Mouse (Mus musculus) stomach, postnatal 0 days (tissue): ENCODE results near the gene Parp16. TPM values are rescaled to one million over a fixed set of nuclear protein-coding genes. Genes with fewer than 3 reads are reported as not detected.
"Not testable (repeated sequence)": the region's sequence is repeated elsewhere in the genome, so short reads cannot be mapped to it uniquely, and the experiment has no call there.

Experiments used
- ATAC-seq: fragments of 200-750 bp; cut with Nextera tagmentation; 2 replicates; pipeline ENCODE4 v1.8.0; 2017; ENCODE audit not compliant: low FRiP score, low TSS enrichment
- DNase-seq: peaks from one replicate; pipeline ENCODE4 v3.0.0-alpha.2; 2016; ENCODE audit warnings: low spot score
- H3K27ac ChIP-seq: fragments of 300-500 bp; sonication (generic); replicated peaks from 2 replicates; pipeline ENCODE4 v1.5.1; 2014; ENCODE audit warnings: mild to moderate bottlenecking, control low read depth
- H3K27me3 ChIP-seq: fragments of 300-500 bp; sonication (generic); 2 replicates; pipeline ENCODE4 v1.6.1; 2014; ENCODE audit warnings: low read length; ENCODE audit not compliant: control insufficient read depth, insufficient read depth
- H3K36me3 ChIP-seq: fragments of 300-500 bp; sonication (generic); 2 replicates; pipeline ENCODE4 v1.6.1; 2014; ENCODE audit warnings: low read length, mixed read lengths; ENCODE audit not compliant: control insufficient read depth, insufficient read depth
- H3K4me1 ChIP-seq: fragments of 300-500 bp; sonication (generic); replicated peaks from 2 replicates; pipeline ENCODE4 v1.6.1; 2014; ENCODE audit warnings: antibody characterized with exemption; ENCODE audit not compliant: control insufficient read depth, insufficient read depth
- H3K4me2 ChIP-seq: fragments of 300-500 bp; sonication (generic); replicated peaks from 2 replicates; pipeline ENCODE4 v1.6.1; 2014; ENCODE audit warnings: low read depth, mild to moderate bottlenecking, control low read depth, moderate library complexity
- H3K4me3 ChIP-seq: fragments of 300-500 bp; sonication (generic); 2 replicates; pipeline ENCODE4 v1.5.1; 2014; ENCODE audit warnings: low read depth, low read length, control low read depth
- H3K9ac ChIP-seq: fragments of 300-500 bp; sonication (generic); 2 replicates; pipeline ENCODE4 v1.6.1; 2014; ENCODE audit warnings: mild to moderate bottlenecking, low read length, control low read depth, mixed read lengths
- H3K9me3 ChIP-seq: fragments of 300-500 bp; sonication (generic); 2 replicates; pipeline ENCODE4 v1.6.1; 2016; ENCODE audit warnings: low read length; ENCODE audit not compliant: control insufficient read depth
- CTCF ChIP-seq: IDR thresholded peaks from 2 replicates; pipeline ENCODE4 v1.5.1; 2016; ENCODE audit warnings: antibody characterized with exemption, low read depth, mild to moderate bottlenecking, moderate library complexity
- EP300 ChIP-seq: optimal IDR thresholded peaks from 2 replicates; pipeline ENCODE3; 2016; ENCODE audit warnings: antibody characterized with exemption
- WGBS: fragments of 180-500 bp; shearing (Covaris S2); extraction: QIAGEN DNeasy Blood & Tissue Kit; methylation state at CpG from one replicate; pipeline ENCODE4 v1.1.7; 2014; 5-methylcytosine and 5-hydroxymethylcytosine counted together
- polyA plus RNA-seq: library from polyadenylated mRNA; unstranded; fragments of >200 nt; fragmentation: Nextera tagmentation; extraction: Ambion mirVana; gene quantifications from 2 replicates; pipeline ENCODE4 v1.2.1, GENCODE M21; 2015

Parp16 gene
- polyA plus RNA-seq, 1 experiment from 2014 or later = 5.0 TPM

DNA sequence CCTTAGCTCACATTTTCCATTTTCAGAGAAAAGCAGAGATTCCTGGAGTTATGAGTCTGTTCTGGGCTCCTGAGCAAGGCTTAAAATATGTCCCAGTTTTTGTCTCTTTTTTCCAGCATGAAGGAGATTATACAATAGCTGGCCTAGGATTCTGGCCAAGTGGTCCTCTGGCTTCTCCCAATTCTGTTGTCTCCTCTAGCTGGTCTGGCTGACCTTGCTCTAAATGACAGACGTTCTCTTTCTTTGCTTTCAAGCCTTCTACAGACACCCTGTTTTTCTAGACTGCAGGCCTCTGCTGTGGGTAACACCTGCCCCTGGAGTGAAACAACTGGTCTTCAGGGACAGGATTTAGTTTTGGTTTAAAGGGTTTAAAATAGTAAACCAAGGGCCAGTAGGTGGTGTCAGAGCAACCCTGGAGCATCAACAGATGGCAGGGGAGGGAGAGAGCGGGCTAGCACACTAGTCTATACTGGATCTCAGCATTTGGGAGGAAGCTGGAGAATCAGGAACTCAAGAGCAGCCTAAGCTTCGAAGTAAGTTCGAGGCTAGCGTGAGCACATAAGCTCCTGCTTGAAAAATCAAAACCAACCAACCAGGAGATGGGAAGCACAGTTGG is 86.5 kb downstream of the Parp16 start:
- WGBS = 79% methylated on average over 5 of the region's 5 CpGs
- H3K27me3 ChIP-seq = no peaks in the 10 kb centered on the region
- no peaks in the 10 kb centered on the region for H3K36me3 ChIP-seq
- no peaks in the 10 kb centered on the region for H3K9me3 ChIP-seq
- DNase-seq (no peak), ATAC-seq (no peak)
- H3K9ac ChIP-seq = no peak overlapping the region
- H3K4me2 ChIP-seq = no peak overlapping the region
- TF ChIP-seq CTCF (peak; percentile 25; the same call in 1 of the 2 replicates), EP300 (no peak)
- no peak overlapping the region for H3K27ac ChIP-seq
- H3K4me3 ChIP-seq = no peak overlapping the region
- no peaks in the 10 kb centered on the region for H3K4me1 ChIP-seq

GRCm38 (mm10) chr9:65283301-65283700 is 88.1 kb downstream of the Parp16 start:
- H3K9me3 ChIP-seq = no peaks in the 10 kb centered on the region
- no peak overlapping the region for H3K27ac ChIP-seq
- H3K9ac ChIP-seq = no peak overlapping the region
- no peaks in the 10 kb centered on the region for H3K36me3 ChIP-seq
- no peaks in the 10 kb centered on the region for H3K27me3 ChIP-seq
- DNase-seq = peak; percentile 21
- no peaks in the 10 kb centered on the region for H3K4me1 ChIP-seq
- no peak overlapping the region for H3K4me2 ChIP-seq
- H3K4me3 ChIP-seq = no peak overlapping the region
- ATAC-seq = peak; percentile 53
- peak; percentile 85 for TF ChIP-seq CTCF
- no peak for TF ChIP-seq EP300
- WGBS = 3% methylated on average over 3 of the region's 3 CpGs

- not testable (repeated sequence) for H3K4me1 ChIP-seq
Observed at GRCm38 (mm10) chr9:65288252-65288651, 93.1 kb downstream of the Parp16 start.

More at GRCm38 (mm10) chr9:65288252-65288651, 93.1 kb downstream of the Parp16 start:
- not testable (repeated sequence) for H3K27ac ChIP-seq, H3K4me3 ChIP-seq, H3K27me3 ChIP-seq, DNase-seq, H3K36me3 ChIP-seq, ATAC-seq, H3K4me2 ChIP-seq, H3K9ac ChIP-seq, H3K9me3 ChIP-seq
- 67% methylated on average over 5 of the region's 5 CpGs for WGBS

Other genes starting within 250 kb of the Parp16 start
- 0.01 and 0.05 TPM in 2 replicates for gene Slc24a1, start 243.7 kb upstream of the Parp16 start, polyA plus RNA-seq
- gene Ints14, start 234.4 kb upstream of the Parp16 start, polyA plus RNA-seq = 25.0 and 25.8 TPM in 2 replicates
- gene Hacd3, start 173.7 kb upstream of the Parp16 start, polyA plus RNA-seq = 108 and 110 TPM in 2 replicates
- gene Dpp8, start 162.9 kb upstream of the Parp16 start, polyA plus RNA-seq = 14.9 and 16.1 TPM in 2 replicates
- gene Igdcc4, start 93.9 kb upstream of the Parp16 start, polyA plus RNA-seq = 11.1 and 12.2 TPM in 2 replicates
- gene Igdcc3, start 54.2 kb upstream of the Parp16 start, polyA plus RNA-seq = 0.32 and 0.35 TPM in 2 replicates
- gene Cilp, start 69.8 kb downstream of the Parp16 start, polyA plus RNA-seq = 0.61 and 0.79 TPM in 2 replicates
- gene Clpx, start 98.9 kb downstream of the Parp16 start, polyA plus RNA-seq = 47.9 and 49.7 TPM in 2 replicates
- gene Pdcd7, start 150.8 kb downstream of the Parp16 start, polyA plus RNA-seq = 5.4 and 5.8 TPM in 2 replicates
- not detected in 2 replicates for gene Ubap1l, start 165.7 kb downstream of the Parp16 start, polyA plus RNA-seq
- gene Kbtbd13, start 196.3 kb downstream of the Parp16 start, polyA plus RNA-seq = 0.38 and 0.49 TPM in 2 replicates
- 3.7 and 3.9 TPM in 2 replicates for gene Rasl12, start 203.2 kb downstream of the Parp16 start, polyA plus RNA-seq
- gene Slc51b, start 227.6 kb downstream of the Parp16 start, polyA plus RNA-seq = not detected in 2 replicates
- 11.5 and 12.4 TPM in 2 replicates for gene Mtfmt, start 240.4 kb downstream of the Parp16 start, polyA plus RNA-seq